Mouse (Mus musculus) limb, embryonic 14.5 days (tissue): ENCODE data around the gene Slc9b1. TPM values are rescaled to one million over a fixed set of nuclear protein-coding genes. Genes with fewer than 3 reads are reported as not detected.
A peak's percentile ranks its signal among the peaks of the same experiment; 100 is the strongest.

Experiments used
- ATAC-seq: fragments of 200-750 bp; cut with Nextera tagmentation; 2 replicates; pipeline ENCODE4 v1.8.0; 2017; ENCODE audit warnings: low read depth, moderate number of reproducible peaks, moderate TSS enrichment; ENCODE audit not compliant: low FRiP score
- DNase-seq: peaks from one replicate; pipeline ENCODE4 v3.0.0-alpha.2; 2015; ENCODE audit warnings: low spot score
- H3K27ac ChIP-seq: fragments of 300-500 bp; sonication (generic); replicated peaks from 2 replicates; pipeline ENCODE4 v1.5.1; 2014; ENCODE audit warnings: low read depth, mild to moderate bottlenecking, low read length, moderate library complexity, mixed read lengths
- H3K27me3 ChIP-seq: fragments of 300-500 bp; sonication (generic); 2 replicates; pipeline ENCODE4 v1.6.1; 2014; ENCODE audit warnings: low read length, mixed read lengths; ENCODE audit not compliant: control insufficient read depth, insufficient read depth
- H3K36me3 ChIP-seq: fragments of 300-500 bp; sonication (generic); 2 replicates; pipeline ENCODE4 v1.6.1; 2014; ENCODE audit warnings: mild to moderate bottlenecking, low read length, moderate library complexity, mixed read lengths; ENCODE audit not compliant: control insufficient read depth, insufficient read depth
- H3K4me1 ChIP-seq: fragments of 300-500 bp; sonication (generic); 2 replicates; pipeline ENCODE4 v1.6.1; 2014; ENCODE audit warnings: antibody characterized with exemption, low read length, mixed read lengths; ENCODE audit not compliant: control insufficient read depth, insufficient read depth
- H3K4me2 ChIP-seq: fragments of 300-500 bp; sonication (generic); replicated peaks from 2 replicates; pipeline ENCODE4 v1.6.1; 2014; ENCODE audit warnings: low read depth, mild to moderate bottlenecking, low read length, moderate library complexity; ENCODE audit not compliant: severe bottlenecking
- H3K4me3 ChIP-seq: fragments of 300-500 bp; sonication (generic); replicated peaks from 2 replicates; pipeline ENCODE4 v1.5.1; 2014; ENCODE audit warnings: low read length
- H3K9ac ChIP-seq: fragments of 300-500 bp; sonication (generic); 2 replicates; pipeline ENCODE4 v1.6.1; 2014; ENCODE audit warnings: mild to moderate bottlenecking, low read depth, low read length, moderate library complexity; ENCODE audit not compliant: severe bottlenecking
- H3K9me3 ChIP-seq: fragments of 300-500 bp; sonication (generic); 2 replicates; pipeline ENCODE4 v1.6.1; 2016; ENCODE audit warnings: low read length; ENCODE audit not compliant: control insufficient read depth
- POLR2A ChIP-seq: fragments of 200-500 bp; IDR thresholded peaks from 2 replicates; pipeline ENCODE4 v1.8.0; 2012; ENCODE audit warnings: inconsistent platforms, mild to moderate bottlenecking, moderate library complexity, borderline replicate concordance; ENCODE audit not compliant: insufficient read depth, insufficient read length; ENCODE audit errors: extremely low read depth
- WGBS: fragments of 180-500 bp; shearing (Covaris S2); extraction: QIAGEN DNeasy Blood & Tissue Kit; methylation state at CpG from one replicate; pipeline ENCODE4 v1.1.7; 2014; 5-methylcytosine and 5-hydroxymethylcytosine counted together
- polyA plus RNA-seq, 2 experiments: library from polyadenylated mRNA; depleted of rRNA in 1 of 2; stranded (reverse) in 1 of 2; unstranded in 1 of 2; fragments of >200 nt; fragmentation: Nextera tagmentation in 1 of 2; extraction: Ambion mirVana in 1 of 2; gene quantifications; 2 replicates each; pipeline versions ENCODE4 v1.2.1 to v1.2.3; 2012 to 2014

The Slc9b1 gene
- polyA plus RNA-seq, 2 experiments: 0.18 TPM; not detected in 1

DNA sequence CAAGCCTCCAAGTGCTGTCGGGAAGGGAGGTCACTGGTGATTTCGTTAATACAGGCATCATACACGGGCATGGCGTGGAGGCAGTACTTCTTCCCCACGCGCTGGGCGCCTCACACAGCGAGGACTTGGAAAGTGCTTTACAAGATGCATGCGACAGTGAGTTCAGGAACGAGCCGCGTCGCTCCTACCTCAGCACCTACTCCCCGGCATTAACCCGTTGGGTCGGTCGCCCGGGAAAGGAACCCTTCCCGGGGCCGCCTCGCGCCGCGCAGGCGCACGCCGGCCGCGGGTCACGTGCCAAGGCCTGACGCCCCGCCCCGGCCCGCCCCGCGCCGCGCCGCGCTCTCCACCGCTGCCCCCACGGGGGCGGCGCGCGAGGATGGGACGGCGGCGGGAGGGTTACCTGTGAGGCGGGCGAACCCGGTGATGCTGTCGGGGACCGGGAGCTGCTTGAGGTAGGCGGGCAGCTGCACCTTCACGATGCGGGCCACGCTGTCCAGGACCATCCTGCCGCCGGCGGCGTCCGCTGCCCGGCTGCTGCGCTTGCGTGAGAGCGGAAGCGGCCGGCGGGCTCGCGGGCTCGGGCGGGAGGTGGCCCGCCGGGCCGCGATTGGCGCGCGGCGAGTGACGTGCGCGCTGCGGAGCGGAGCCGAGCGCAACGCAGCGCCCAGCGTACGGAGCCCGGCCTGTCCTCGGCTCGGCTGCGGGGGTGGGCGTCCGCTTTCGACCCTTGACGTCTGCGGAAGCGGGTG is 75.2 kb downstream of the Slc9b1 start:
- H3K4me1 ChIP-seq: peaks cover 6% of the 10 kb centered on the region; the same call in 1 of the 2 replicates
- peak overlapping the region; percentile 71 for H3K4me2 ChIP-seq
- peak overlapping the region; percentile 91 for H3K27ac ChIP-seq
- H3K27me3 ChIP-seq: no peaks in the 10 kb centered on the region
- peak overlapping the region; percentile 65 for H3K4me3 ChIP-seq
- DNase-seq: peak; percentile 83
- ATAC-seq: peak; percentile 97
- H3K36me3 ChIP-seq: peaks cover 4% of the 10 kb centered on the region; the same call in 1 of the 2 replicates
- no peaks in the 10 kb centered on the region for H3K9me3 ChIP-seq
- under 1% methylated on average over 57 of the region's 103 CpGs for WGBS
- peak overlapping the region; percentile 76 for H3K9ac ChIP-seq
- peak; percentile 76; the same call in 1 of the 2 replicates for TF ChIP-seq POLR2A

DNA sequence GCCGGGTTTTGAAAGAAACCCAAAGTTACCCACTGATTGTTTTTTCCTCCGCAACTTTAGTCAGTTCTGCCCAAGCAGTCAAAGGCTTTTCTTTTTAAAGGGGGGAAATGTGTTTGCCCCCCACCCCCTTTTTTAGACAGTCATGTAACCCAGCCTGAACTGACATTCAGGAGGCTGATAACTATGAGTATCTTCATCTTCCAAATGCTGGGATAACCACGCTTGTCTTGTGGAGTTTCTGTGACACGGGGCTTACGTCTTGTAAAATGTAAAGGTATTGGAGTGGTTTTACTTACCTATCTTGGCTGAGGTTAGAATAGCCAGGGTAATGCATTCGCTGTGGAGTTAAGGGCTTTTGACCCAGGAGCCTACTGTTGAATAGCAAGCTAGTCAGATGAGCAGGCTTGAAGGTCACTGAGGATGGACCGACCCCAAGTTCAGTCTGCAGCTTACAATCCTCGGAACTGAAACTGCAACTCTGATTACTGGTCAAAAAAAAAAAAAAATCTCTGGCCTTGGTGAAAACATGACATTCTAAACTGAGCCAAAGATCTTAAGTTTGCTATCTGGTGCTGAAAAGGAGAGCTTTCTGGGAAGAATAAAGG is 75.9 kb downstream of the Slc9b1 start, which contains the start of gene Cisd2:
Gene Cisd2, minus strand, starts transcription at position 318 of the 605 bp plus-strand sequence.
- ATAC-seq (peak; percentile 5; the same call in 1 of the 2 replicates), DNase-seq (no peak)
- H3K4me3 ChIP-seq: peak within 1 kb of the TSS; percentile 65
- H3K27me3 ChIP-seq: no peaks in the 10 kb centered on the region
- no peak for TF ChIP-seq POLR2A
- H3K4me1 ChIP-seq: peaks cover 6% of the 10 kb centered on the region; the same call in 1 of the 2 replicates
- peak within 1 kb of the TSS; percentile 71 for H3K4me2 ChIP-seq
- peak within 1 kb of the TSS; percentile 76 for H3K9ac ChIP-seq
- H3K9me3 ChIP-seq: no peaks in the 10 kb centered on the region
- peaks cover 4% of the 10 kb centered on the region; the same call in 1 of the 2 replicates for H3K36me3 ChIP-seq
- peak within 1 kb of the TSS; percentile 91 for H3K27ac ChIP-seq
- 3% methylated on average over 8 of the region's 8 CpGs for WGBS

DNA sequence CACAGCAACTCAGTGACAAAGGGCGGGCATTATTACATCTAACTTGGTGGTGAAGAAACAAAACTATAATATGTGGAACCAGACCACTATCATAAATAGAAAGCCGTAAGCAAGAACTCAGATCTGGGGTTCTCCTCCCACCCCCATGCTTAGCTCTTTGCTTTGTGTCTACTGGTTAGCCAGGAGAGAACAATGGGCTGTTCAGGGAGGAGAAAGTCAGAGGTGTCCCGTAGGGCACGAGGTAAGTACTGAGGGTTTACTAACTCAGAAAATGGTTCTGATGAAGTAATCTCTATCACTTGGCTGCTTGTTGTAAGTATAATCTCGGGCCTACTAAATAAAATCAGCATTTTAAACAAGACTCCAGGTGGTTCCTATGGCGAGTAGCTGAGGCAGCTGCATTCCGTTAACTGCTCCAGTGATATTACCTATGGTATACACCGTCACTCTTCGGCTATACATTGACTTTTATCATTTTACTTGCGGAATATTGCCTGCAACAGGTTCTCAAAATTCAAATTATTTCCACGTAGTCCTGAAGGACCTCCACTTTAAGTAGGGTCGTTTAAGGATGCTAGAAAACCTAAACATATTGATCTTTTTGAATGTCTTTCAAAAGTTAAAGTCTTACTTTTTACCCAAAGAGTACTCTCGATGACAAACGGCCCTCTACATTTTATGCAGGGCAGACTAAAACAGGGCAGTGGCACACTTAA is 89.2 kb downstream of the Slc9b1 start:
- Histone ChIP-seq H3K4me2 (peak overlapping the region; percentile 62), H3K9me3 (no peaks in the 10 kb centered on the region), H3K36me3 (peaks cover 17% of the 10 kb centered on the region), H3K27ac (peak overlapping the region; percentile 79), H3K4me3 (peak overlapping the region; percentile 87), H3K4me1 (peaks cover 10% of the 10 kb centered on the region), H3K27me3 (no peaks in the 10 kb centered on the region), H3K9ac (peak overlapping the region; percentile 64)
- no peak for TF ChIP-seq POLR2A
- ATAC-seq (no peak), DNase-seq (no peak)
- 37% methylated on average over 14 of the region's 14 CpGs for WGBS

DNA sequence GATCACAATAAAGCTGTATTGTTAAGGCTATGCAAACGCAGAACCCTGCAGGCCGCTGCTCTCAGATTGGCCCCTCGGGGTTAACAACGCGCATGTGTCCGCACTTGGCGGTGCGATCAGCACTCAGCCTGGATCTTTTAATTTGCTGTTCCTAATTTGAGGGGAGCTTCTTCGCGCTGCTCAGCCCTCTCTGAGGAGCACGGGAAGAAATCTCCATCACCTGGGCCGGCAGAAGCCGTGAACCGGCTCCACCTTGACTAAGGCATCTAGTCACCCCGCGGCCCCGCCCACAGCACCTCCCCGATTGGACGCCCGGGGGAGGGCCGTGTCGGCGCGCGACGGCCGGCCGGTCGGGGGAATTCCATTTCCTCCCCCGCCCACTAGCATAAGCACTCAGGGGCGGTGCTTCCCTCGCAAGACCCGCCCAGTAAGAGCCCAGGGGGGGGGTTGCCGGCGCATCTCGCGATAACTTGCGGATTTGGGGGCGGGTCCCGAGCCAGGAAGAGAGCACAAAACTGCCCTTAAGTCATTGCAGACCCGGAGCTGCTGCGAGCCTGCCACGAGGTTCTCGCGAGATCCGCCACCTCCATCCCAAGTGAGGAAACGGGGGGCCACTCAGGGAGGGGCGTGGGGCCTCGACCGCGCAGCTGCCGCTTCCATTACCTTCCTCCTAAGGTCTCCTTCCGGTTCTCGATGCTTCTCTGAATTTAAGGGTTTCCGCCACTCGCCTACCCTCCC is 90.1 kb downstream of the Slc9b1 start, which contains the start of gene Ube2d3:
Gene Ube2d3, plus strand, starts transcription at position 392 of the 738 bp plus-strand sequence.
- Histone ChIP-seq H3K27ac (peak within 1 kb of the TSS; percentile 100), H3K36me3 (peaks cover 21% of the 10 kb centered on the region), H3K9ac (peak within 1 kb of the TSS; percentile 99), H3K27me3 (no peaks in the 10 kb centered on the region), H3K4me2 (peak within 1 kb of the TSS; percentile 96), H3K4me1 (peaks cover 10% of the 10 kb centered on the region), H3K4me3 (peak within 1 kb of the TSS; percentile 87), H3K9me3 (no peaks in the 10 kb centered on the region)
- peak; percentile 88; the same call in 1 of the 2 replicates for TF ChIP-seq POLR2A
- ATAC-seq (peak; percentile 94), DNase-seq (peak; percentile 98)
- WGBS: under 1% methylated on average over 54 of the region's 56 CpGs

DNA sequence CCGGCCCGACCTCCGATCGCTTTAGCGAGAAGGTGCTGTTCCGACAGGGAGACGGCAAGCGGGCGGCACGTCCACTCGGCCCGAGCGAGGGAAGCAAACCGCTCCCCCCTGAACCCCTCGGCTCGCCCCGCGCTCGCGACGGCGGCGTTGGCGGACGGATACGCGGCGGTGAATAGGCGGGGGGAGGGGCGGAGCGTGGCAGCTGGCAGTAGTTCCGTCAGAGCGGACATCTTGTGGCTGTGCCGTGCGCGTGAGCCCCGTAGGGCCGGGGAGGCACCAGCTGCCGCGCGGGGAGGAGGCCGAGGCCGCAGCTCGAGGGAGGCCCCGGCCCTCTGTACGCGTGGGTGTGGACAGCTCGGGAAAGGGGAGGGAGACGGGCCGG is 90.7 kb downstream of the Slc9b1 start:
- Histone ChIP-seq H3K4me3 (peak overlapping the region; percentile 87), H3K4me2 (peak overlapping the region; percentile 96; the same call in 1 of the 2 replicates), H3K36me3 (peaks cover 24% of the 10 kb centered on the region), H3K9me3 (no peaks in the 10 kb centered on the region), H3K9ac (peak overlapping the region; percentile 99), H3K27ac (peak overlapping the region; percentile 100), H3K4me1 (peaks cover 10% of the 10 kb centered on the region), H3K27me3 (no peaks in the 10 kb centered on the region)
- peak; percentile 86 for DNase-seq
- ATAC-seq: peak; percentile 77
- under 1% methylated on average over 24 of the region's 50 CpGs for WGBS
- TF ChIP-seq POLR2A: peak; percentile 91
